Mouse (Mus musculus): ENCODE measurements around the gene Gm38655.

DNA sequence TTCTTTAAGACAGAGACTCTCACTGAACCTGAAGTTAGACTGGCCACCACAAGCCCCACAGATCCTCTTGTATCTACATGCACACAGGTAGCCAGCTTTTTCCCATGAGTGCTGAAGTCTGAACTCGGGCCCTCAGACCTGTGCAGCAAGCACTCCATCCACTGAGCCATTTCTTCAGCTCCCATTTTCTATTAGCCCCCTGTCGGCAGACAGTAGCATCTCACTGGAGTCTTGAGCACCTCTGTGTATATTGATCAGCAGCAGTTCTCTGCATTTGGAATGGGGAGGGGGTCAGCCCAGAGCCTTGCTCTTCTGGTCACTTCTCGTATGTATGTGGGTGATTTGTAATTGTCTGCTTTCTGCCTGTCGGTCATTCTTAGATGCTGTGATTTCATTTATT lies 35.3 kb downstream of the Gm38655 start:
- TF ChIP-seq POLR2A (IDR thresholded peaks at IDR 0.05; ENCODE audit: borderline replicate concordance, control insufficient read depth, low read depth, low read length) (no peak), CTCF (IDR thresholded peaks at IDR 0.05; ENCODE audit: control insufficient read depth, insufficient read depth, low read length) (no peak)
